Mouse (Mus musculus) ES-Bruce4 (cell line): Measurements from ENCODE around the gene Itsn1. TPM values are rescaled to one million over a fixed set of nuclear protein-coding genes. Genes with fewer than 3 reads are reported as not detected.

Experiments
- H3K27ac ChIP-seq: 2 replicates; pipeline ENCODE4 v1.5.1; 2012; ENCODE audit warnings: low read length, inconsistent platforms; ENCODE audit not compliant: insufficient read depth
- H3K27me3 ChIP-seq: 2 replicates; pipeline ENCODE4 v1.6.1; 2012; ENCODE audit warnings: mild to moderate bottlenecking, low read length, inconsistent platforms; ENCODE audit not compliant: control insufficient read depth, poor library complexity, insufficient read depth, severe bottlenecking
- H3K36me3 ChIP-seq: 2 replicates; pipeline ENCODE4 v1.6.1; 2012; ENCODE audit warnings: inconsistent platforms, mild to moderate bottlenecking, low read length, moderate library complexity; ENCODE audit not compliant: control insufficient read depth, poor library complexity, insufficient read depth, severe bottlenecking
- H3K4me1 ChIP-seq: one replicate; pipeline ENCODE4 v1.8.1; 2011; ENCODE audit warnings: low read length; ENCODE audit not compliant: control insufficient read depth, insufficient read depth
- H3K4me3 ChIP-seq: 2 replicates; pipeline ENCODE4 v1.5.1; 2011; ENCODE audit warnings: low read depth, mild to moderate bottlenecking, low read length
- H3K9ac ChIP-seq: 2 replicates; pipeline ENCODE4 v1.6.1; 2012; ENCODE audit warnings: low read depth, mild to moderate bottlenecking, inconsistent platforms; ENCODE audit not compliant: poor library complexity, severe bottlenecking
- H3K9me3 ChIP-seq: replicated peaks from 2 replicates; pipeline ENCODE4 v1.6.1; 2012; ENCODE audit warnings: mild to moderate bottlenecking, low read length, inconsistent platforms; ENCODE audit not compliant: control insufficient read depth, poor library complexity, insufficient read depth, severe bottlenecking
- CTCF ChIP-seq: IDR thresholded peaks from one replicate; pipeline ENCODE4 v1.8.1; 2011; ENCODE audit warnings: low read depth, low read length
- EP300 ChIP-seq: IDR thresholded peaks from 2 replicates; pipeline ENCODE4 v1.6.1; 2011; ENCODE audit warnings: low read depth, low read length; ENCODE audit not compliant: insufficient read depth
- POLR2A ChIP-seq: IDR thresholded peaks from one replicate; pipeline ENCODE4 v1.8.1; 2011; ENCODE audit warnings: low read length; ENCODE audit not compliant: insufficient read depth
- polyA plus RNA-seq: library from polyadenylated mRNA; stranded (reverse); fragments of >200 nt; gene quantifications from 2 replicates; pipeline ENCODE4 v1.2.4, GENCODE M21; 2011; ENCODE audit warnings: low read depth; ENCODE audit not compliant: missing spikeins, insufficient read depth, insufficient read length

Gene Itsn1
- polyA plus RNA-seq, 1 experiment: 85.7 TPM

GRCm38 (mm10) chr16:91837558-91838041 lies 108.5 kb downstream of the Itsn1 start:
- H3K4me3 ChIP-seq: no peak overlapping the region
- H3K9ac ChIP-seq: no peak overlapping the region

GRCm38 (mm10) chr16:91838771-91839170 lies 109.7 kb downstream of the Itsn1 start:
- H3K4me3 ChIP-seq: no peak overlapping the region
- H3K27ac ChIP-seq: no peak overlapping the region

More at GRCm38 (mm10) chr16:91837558-91838041, 108.5 kb downstream of the Itsn1 start:
- Histone ChIP-seq H3K4me1 (peaks cover 12% of the 10 kb centered on the region), H3K9me3 (no peaks in the 10 kb centered on the region), H3K27me3 (no peaks in the 10 kb centered on the region), H3K27ac (peak overlapping the region; percentile 41), H3K36me3 (0 out of 2 replicates have a peak, but pooled peaks cover 2% of the 10 kb centered on the region)
- TF ChIP-seq EP300: no peak

GRCm38 (mm10) chr16:91839462-91839861 lies 110.4 kb downstream of the Itsn1 start:
- Histone ChIP-seq H3K9me3 (no peaks in the 10 kb centered on the region), H3K9ac (no peak overlapping the region), H3K4me3 (no peak overlapping the region), H3K4me1 (peaks cover 12% of the 10 kb centered on the region), H3K36me3 (0 out of 2 replicates have a peak, but pooled peaks cover 2% of the 10 kb centered on the region), H3K27ac (no peak overlapping the region), H3K27me3 (no peaks in the 10 kb centered on the region)
- no peak for TF ChIP-seq CTCF
- TF ChIP-seq POLR2A: no peak
- TF ChIP-seq EP300: no peak

More at GRCm38 (mm10) chr16:91838771-91839170, 109.7 kb downstream of the Itsn1 start:
- H3K36me3 ChIP-seq: 0 out of 2 replicates have a peak, but pooled peaks cover 2% of the 10 kb centered on the region
- peak; percentile 22 for TF ChIP-seq CTCF
- TF ChIP-seq EP300: no peak
- no peaks in the 10 kb centered on the region for H3K9me3 ChIP-seq
- no peak overlapping the region for H3K9ac ChIP-seq
- H3K4me1 ChIP-seq: peaks cover 12% of the 10 kb centered on the region
- H3K27me3 ChIP-seq: no peaks in the 10 kb centered on the region

GRCm38 (mm10) chr16:91841026-91841630 lies 112.0 kb downstream of the Itsn1 start:
- Histone ChIP-seq H3K4me1 (peaks cover 8% of the 10 kb centered on the region), H3K4me3 (no peak overlapping the region), H3K27me3 (no peaks in the 10 kb centered on the region), H3K9me3 (no peaks in the 10 kb centered on the region), H3K36me3 (0 out of 2 replicates have a peak, but pooled peaks cover 2% of the 10 kb centered on the region), H3K27ac (no peak overlapping the region), H3K9ac (no peak overlapping the region)
- no peak for TF ChIP-seq EP300
- no peak for TF ChIP-seq POLR2A
- no peak for TF ChIP-seq CTCF

GRCm38 (mm10) chr16:91846089-91846741 lies 117.1 kb downstream of the Itsn1 start:
- H3K9me3 ChIP-seq: no peaks in the 10 kb centered on the region
- no peak overlapping the region for H3K4me3 ChIP-seq
- 0 out of 2 replicates have a peak, but pooled peaks cover 2% of the 10 kb centered on the region for H3K36me3 ChIP-seq
- no peak overlapping the region for H3K27ac ChIP-seq
- no peak overlapping the region for H3K9ac ChIP-seq
- H3K4me1 ChIP-seq: no peaks in the 10 kb centered on the region
- no peaks in the 10 kb centered on the region for H3K27me3 ChIP-seq
- TF ChIP-seq POLR2A: no peak
- no peak for TF ChIP-seq CTCF
- TF ChIP-seq EP300: no peak
